Mouse (Mus musculus): Measurements from ENCODE around the gene Prrx1.

- no peak for TF ChIP-seq CTCF (IDR thresholded peaks at IDR 0.05; ENCODE audit: control insufficient read depth, insufficient read depth, low read length)
- no peak for TF ChIP-seq POLR2A (IDR thresholded peaks at IDR 0.05; ENCODE audit: borderline replicate concordance, control insufficient read depth, low read depth, low read length)
Observed at GRCm38 (mm10) chr1:163345541-163345940, 32.0 kb upstream of the Prrx1 start.
